Mouse (Mus musculus): ENCODE measurements around the gene Swap70. TPM values are rescaled to one million over a fixed set of nuclear protein-coding genes. Genes with fewer than 3 reads are reported as not detected.

The Swap70 gene
- total and polyA plus RNA-seq, 3 experiments: 56.0 to 233 (median 78.3) TPM

DNA sequence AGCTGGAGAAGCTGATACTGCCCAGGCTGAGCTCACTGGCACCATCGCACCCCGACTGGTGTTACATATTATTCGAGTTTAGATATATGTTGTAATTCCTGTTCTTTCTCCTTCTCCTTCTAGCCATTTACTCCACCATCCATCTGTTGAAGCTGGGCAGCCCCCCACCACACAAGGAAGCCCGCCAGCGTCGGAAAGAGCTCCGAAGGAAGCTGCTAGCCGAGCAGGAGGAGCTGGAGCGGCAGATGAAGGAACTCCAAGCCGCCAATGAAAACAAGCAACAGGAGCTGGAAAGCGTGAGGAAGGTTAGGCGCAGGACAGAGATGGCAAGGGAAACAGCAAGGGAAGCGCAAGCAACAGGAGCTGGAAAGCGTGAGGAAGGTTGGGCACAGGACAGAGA, 48.3 kb downstream of the Swap70 start:
- DNase-seq (ENCODE audit: low spot score) (no peak), ATAC-seq (ENCODE audit: extremely low read depth, insufficient number of reproducible peaks, low FRiP score, poor library complexity, severe bottlenecking) (no peak)
- TF ChIP-seq TAL1 (conservative IDR thresholded peaks at IDR 0.05; ENCODE audit: low read depth, low read length) (no peak), POLR2AphosphoS5 (IDR thresholded peaks at IDR 0.05; ENCODE audit: insufficient replicate concordance, low read depth, low read length) (no peak), CTCF (IDR thresholded peaks at IDR 0.05; ENCODE audit: low read depth, low read length) (no peak), GATA2 (IDR thresholded peaks at IDR 0.05; ENCODE audit: borderline replicate concordance, low read depth, low read length) (no peak), GATA1 (IDR thresholded peaks at IDR 0.05; ENCODE audit: borderline replicate concordance, low read length) (no peak)
- Histone ChIP-seq H3K36me3 (replicated peaks) (peaks cover 86% of the 10 kb centered on the region), H3K27me3 (ENCODE audit: insufficient read depth, low read length) (no peaks in the 10 kb centered on the region), H3K4me1 (ENCODE audit: insufficient read depth, low read depth, low read length) (peaks cover 25% of the 10 kb centered on the region), H3K9me3 (replicated peaks) (no peaks in the 10 kb centered on the region), H3K4me3 (ENCODE audit: low read depth, low read length) (no peak overlapping the region)

- no peaks in the 10 kb centered on the region for H3K27me3 ChIP-seq (ENCODE audit: insufficient read depth, low read length)
- H3K9me3 ChIP-seq (replicated peaks): no peaks in the 10 kb centered on the region
- H3K36me3 ChIP-seq (replicated peaks): peaks cover 87% of the 10 kb centered on the region
- DNase-seq (ENCODE audit: low spot score) (no peak), ATAC-seq (ENCODE audit: extremely low read depth, insufficient number of reproducible peaks, low FRiP score, poor library complexity, severe bottlenecking) (peak; percentile 67)
- no peak overlapping the region for H3K4me3 ChIP-seq (ENCODE audit: low read depth, low read length)
- TF ChIP-seq GATA1 (IDR thresholded peaks at IDR 0.05; ENCODE audit: borderline replicate concordance, low read length) (no peak), CTCF (IDR thresholded peaks at IDR 0.05; ENCODE audit: low read depth, low read length) (no peak), GATA2 (IDR thresholded peaks at IDR 0.05; ENCODE audit: borderline replicate concordance, low read depth, low read length) (no peak), TAL1 (conservative IDR thresholded peaks at IDR 0.05; ENCODE audit: low read depth, low read length) (no peak), POLR2AphosphoS5 (IDR thresholded peaks at IDR 0.05; ENCODE audit: insufficient replicate concordance, low read depth, low read length) (no peak)
- H3K4me1 ChIP-seq (ENCODE audit: insufficient read depth, low read depth, low read length): peaks cover 25% of the 10 kb centered on the region
Measured at GRCm38 (mm10) chr7:110270455-110270854, 48.9 kb downstream of the Swap70 start.

- DNase-seq (ENCODE audit: low spot score) (no peak), ATAC-seq (ENCODE audit: extremely low read depth, insufficient number of reproducible peaks, low FRiP score, poor library complexity, severe bottlenecking) (no peak)
- no peaks in the 10 kb centered on the region for H3K27me3 ChIP-seq (ENCODE audit: insufficient read depth, low read length)
- H3K36me3 ChIP-seq (replicated peaks): peaks cover 93% of the 10 kb centered on the region
- H3K9me3 ChIP-seq (replicated peaks): no peaks in the 10 kb centered on the region
- peaks cover 25% of the 10 kb centered on the region for H3K4me1 ChIP-seq (ENCODE audit: insufficient read depth, low read depth, low read length)
- TF ChIP-seq CTCF (IDR thresholded peaks at IDR 0.05; ENCODE audit: low read depth, low read length): no peak
- TF ChIP-seq GATA1 (IDR thresholded peaks at IDR 0.05; ENCODE audit: borderline replicate concordance, low read length): no peak
- TF ChIP-seq TAL1 (conservative IDR thresholded peaks at IDR 0.05; ENCODE audit: low read depth, low read length): no peak
- TF ChIP-seq POLR2AphosphoS5 (IDR thresholded peaks at IDR 0.05; ENCODE audit: insufficient replicate concordance, low read depth, low read length): no peak
- TF ChIP-seq GATA2 (IDR thresholded peaks at IDR 0.05; ENCODE audit: borderline replicate concordance, low read depth, low read length): no peak
- no peak overlapping the region for H3K4me3 ChIP-seq (ENCODE audit: low read depth, low read length)
Measured at GRCm38 (mm10) chr7:110271814-110272213, 50.3 kb downstream of the Swap70 start.

- no peak for DNase-seq (ENCODE audit: low spot score)
- Histone ChIP-seq H3K9me3 (replicated peaks) (no peaks in the 10 kb centered on the region), H3K4me1 (ENCODE audit: insufficient read depth, low read depth, low read length) (peaks cover 25% of the 10 kb centered on the region), H3K4me3 (ENCODE audit: low read depth, low read length) (no peak overlapping the region), H3K27me3 (ENCODE audit: insufficient read depth, low read length) (no peaks in the 10 kb centered on the region), H3K36me3 (replicated peaks) (peaks cover 93% of the 10 kb centered on the region)
- no peak for ATAC-seq (ENCODE audit: extremely low read depth, insufficient number of reproducible peaks, low FRiP score, poor library complexity, severe bottlenecking)
- TF ChIP-seq POLR2AphosphoS5 (IDR thresholded peaks at IDR 0.05; ENCODE audit: insufficient replicate concordance, low read depth, low read length) (no peak), GATA2 (IDR thresholded peaks at IDR 0.05; ENCODE audit: borderline replicate concordance, low read depth, low read length) (no peak), CTCF (IDR thresholded peaks at IDR 0.05; ENCODE audit: low read depth, low read length) (no peak), TAL1 (conservative IDR thresholded peaks at IDR 0.05; ENCODE audit: low read depth, low read length) (no peak), GATA1 (IDR thresholded peaks at IDR 0.05; ENCODE audit: borderline replicate concordance, low read length) (no peak)
Measured at GRCm38 (mm10) chr7:110272434-110272833, 50.9 kb downstream of the Swap70 start.

DNA sequence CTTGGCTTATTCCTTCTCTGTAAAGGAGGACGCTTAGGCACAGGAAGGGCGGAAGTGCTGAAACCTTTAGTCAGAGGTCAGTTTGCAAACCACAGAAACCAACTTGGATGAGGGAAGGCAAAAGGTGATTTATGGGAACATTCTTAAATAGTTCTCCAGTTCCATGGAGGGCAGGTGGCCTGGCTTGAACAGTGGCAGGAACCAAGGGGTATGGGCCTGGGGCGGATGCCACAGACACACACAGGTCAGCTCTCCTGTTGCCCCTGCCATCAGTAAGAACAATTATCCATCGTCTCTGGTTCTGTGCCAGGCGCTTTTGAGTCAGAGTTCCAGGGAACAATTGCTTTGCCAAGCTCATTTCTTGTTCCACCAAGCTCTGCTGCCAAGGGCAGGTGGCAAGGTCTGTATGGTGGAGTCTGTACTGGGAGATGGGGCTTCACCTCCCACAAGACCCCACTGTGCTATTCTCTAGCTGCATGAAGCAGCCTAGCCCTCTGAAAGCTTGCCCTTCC, 56.3 kb downstream of the Swap70 start:
- no peak for DNase-seq (ENCODE audit: low spot score)
- Histone ChIP-seq H3K9me3 (replicated peaks) (no peaks in the 10 kb centered on the region), H3K36me3 (replicated peaks) (peaks cover 99% of the 10 kb centered on the region), H3K4me1 (ENCODE audit: insufficient read depth, low read depth, low read length) (no peaks in the 10 kb centered on the region), H3K4me3 (ENCODE audit: low read depth, low read length) (no peak overlapping the region), H3K27me3 (ENCODE audit: insufficient read depth, low read length) (no peaks in the 10 kb centered on the region)
- no peak for TF ChIP-seq CTCF (IDR thresholded peaks at IDR 0.05; ENCODE audit: low read depth, low read length)
- TF ChIP-seq TAL1 (conservative IDR thresholded peaks at IDR 0.05; ENCODE audit: low read depth, low read length): no peak
- no peak for TF ChIP-seq GATA2 (IDR thresholded peaks at IDR 0.05; ENCODE audit: borderline replicate concordance, low read depth, low read length)
- no peak for TF ChIP-seq GATA1 (IDR thresholded peaks at IDR 0.05; ENCODE audit: borderline replicate concordance, low read length)
- no peak for TF ChIP-seq POLR2AphosphoS5 (IDR thresholded peaks at IDR 0.05; ENCODE audit: insufficient replicate concordance, low read depth, low read length)
- ATAC-seq (ENCODE audit: extremely low read depth, insufficient number of reproducible peaks, low FRiP score, poor library complexity, severe bottlenecking): no peak

- H3K9me3 ChIP-seq (replicated peaks): no peaks in the 10 kb centered on the region
- DNase-seq (ENCODE audit: low spot score) (no peak), ATAC-seq (ENCODE audit: extremely low read depth, insufficient number of reproducible peaks, low FRiP score, poor library complexity, severe bottlenecking) (no peak)
- H3K36me3 ChIP-seq (replicated peaks): peaks cover 95% of the 10 kb centered on the region
- H3K4me3 ChIP-seq (ENCODE audit: low read depth, low read length): no peak overlapping the region
- H3K27me3 ChIP-seq (ENCODE audit: insufficient read depth, low read length): no peaks in the 10 kb centered on the region
- TF ChIP-seq TAL1 (conservative IDR thresholded peaks at IDR 0.05; ENCODE audit: low read depth, low read length): no peak
- no peak for TF ChIP-seq GATA1 (IDR thresholded peaks at IDR 0.05; ENCODE audit: borderline replicate concordance, low read length)
- TF ChIP-seq POLR2AphosphoS5 (IDR thresholded peaks at IDR 0.05; ENCODE audit: insufficient replicate concordance, low read depth, low read length): no peak
- TF ChIP-seq CTCF (IDR thresholded peaks at IDR 0.05; ENCODE audit: low read depth, low read length): no peak
- no peak for TF ChIP-seq GATA2 (IDR thresholded peaks at IDR 0.05; ENCODE audit: borderline replicate concordance, low read depth, low read length)
- H3K4me1 ChIP-seq (ENCODE audit: insufficient read depth, low read depth, low read length): no peaks in the 10 kb centered on the region
Measured at GRCm38 (mm10) chr7:110279183-110279582, 57.7 kb downstream of the Swap70 start.

Data from G1E (cell line).